ENCODE assay signal across 8 mouse cellular contexts in the genomic region with DNA sequence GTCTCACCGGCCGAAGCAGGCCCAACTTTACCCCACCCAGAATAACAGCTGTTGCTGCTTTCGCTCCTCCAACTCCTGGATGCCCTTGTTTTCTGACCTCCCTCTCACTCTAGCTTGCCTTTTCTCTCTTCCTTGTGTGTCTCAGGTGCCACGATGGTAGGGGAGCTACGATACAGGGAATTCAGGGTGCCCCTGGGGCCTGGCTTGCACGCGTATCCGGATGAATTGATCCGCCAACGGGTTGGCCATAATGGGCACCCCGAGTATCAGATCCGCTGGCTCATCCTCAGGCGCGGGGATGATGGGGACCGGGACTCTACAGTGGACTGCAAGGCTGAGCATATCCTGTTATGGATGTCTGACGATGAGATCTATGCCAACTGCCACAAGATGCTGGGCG. TPM values are rescaled to one million over a fixed set of nuclear protein-coding genes. Genes with fewer than 3 reads are reported as not detected.
DNase-seq lines count a peak whose midpoint lies in the region; ATAC-seq and TF ChIP-seq lines count a peak whose summit lies in the region.

No protein-coding gene starts in this region.

- no peaks in the 10 kb centered on the region for H3K27me3 ChIP-seq in heart, embryonic 11.5 days (ENCODE audit: control insufficient read depth, insufficient read depth, low read length)
- H3K27me3 ChIP-seq in G1E (ENCODE audit: insufficient read depth, low read length) = no peaks in the 10 kb centered on the region
- H3K27me3 ChIP-seq in heart, postnatal 0 days (ENCODE audit: control insufficient read depth, insufficient read depth, low read length) = no peaks in the 10 kb centered on the region

- H3K9ac ChIP-seq in heart, embryonic 11.5 days (ENCODE audit: low read depth, low read length) = peak overlapping the region; percentile 94
- H3K9ac ChIP-seq in heart, postnatal 0 days (replicated peaks; ENCODE audit: low read depth, low read length) = peak overlapping the region; percentile 80

- ATAC-seq in heart, embryonic 11.5 days (replicated peaks; ENCODE audit: insufficient number of reproducible peaks, low FRiP score, low TSS enrichment) = no peak
- no peak for ATAC-seq in G1E (ENCODE audit: extremely low read depth, insufficient number of reproducible peaks, low FRiP score, poor library complexity, severe bottlenecking)
- ATAC-seq in heart, postnatal 0 days (ENCODE audit: insufficient read depth, low read depth) = no peak

- peaks cover 37% of the 10 kb centered on the region for H3K36me3 ChIP-seq in heart, embryonic 11.5 days (ENCODE audit: control insufficient read depth, insufficient read depth, low read length)
- H3K36me3 ChIP-seq in G1E (replicated peaks) = peaks cover 80% of the 10 kb centered on the region
- peaks cover 41% of the 10 kb centered on the region for H3K36me3 ChIP-seq in heart, postnatal 0 days (replicated peaks; ENCODE audit: control insufficient read depth, insufficient read depth, low read length)
- H3K36me3 ChIP-seq in macrophage (ENCODE audit: inconsistent target) = peaks cover 4% of the 10 kb centered on the region; the same call in 1 of the 2 replicates

- no peak for TF ChIP-seq CTCF in G1E (IDR thresholded peaks at IDR 0.05; ENCODE audit: low read depth, low read length)
- TF ChIP-seq CTCF in heart, postnatal 0 days (IDR thresholded peaks at IDR 0.05; ENCODE audit: low read depth) = no peak

- peaks cover 26% of the 10 kb centered on the region for H3K4me1 ChIP-seq in heart, embryonic 11.5 days (ENCODE audit: control insufficient read depth, insufficient read depth, low read length)
- H3K4me1 ChIP-seq in G1E (ENCODE audit: insufficient read depth, low read depth, low read length) = peaks cover 65% of the 10 kb centered on the region
- peaks cover 24% of the 10 kb centered on the region for H3K4me1 ChIP-seq in heart, postnatal 0 days (ENCODE audit: control insufficient read depth, insufficient read depth)

- H3K79me2 ChIP-seq in macrophage (ENCODE audit: inconsistent target) = peaks cover 16% of the 10 kb centered on the region

- no peak for TF ChIP-seq EP300 in heart, postnatal 0 days (IDR thresholded peaks at IDR 0.05; ENCODE audit: low read depth)

- WGBS in heart, embryonic 11.5 days (ENCODE audit: insufficient replicate concordance) = 72% methylated on average over 17 of the region's 17 CpGs
- WGBS in heart, postnatal 0 days = 61% methylated on average over 17 of the region's 17 CpGs
- 80% methylated on average over 12 of the region's 17 CpGs for WGBS in macrophage (ENCODE audit: missing documents)

- H3K9me3 ChIP-seq in heart, embryonic 11.5 days (replicated peaks; ENCODE audit: control insufficient read depth, low read length) = no peaks in the 10 kb centered on the region
- H3K9me3 ChIP-seq in G1E (replicated peaks) = no peaks in the 10 kb centered on the region
- H3K9me3 ChIP-seq in heart, postnatal 0 days (replicated peaks; ENCODE audit: control insufficient read depth, low read length) = no peaks in the 10 kb centered on the region

- H3K27ac ChIP-seq in heart, embryonic 11.5 days (ENCODE audit: low read depth, low read length) = peak overlapping the region; percentile 97
- H3K27ac ChIP-seq in heart, postnatal 0 days (ENCODE audit: low read depth) = peak overlapping the region; percentile 95
- H3K27ac ChIP-seq in macrophage = no peak overlapping the region

- H3K4me3 ChIP-seq in heart, embryonic 11.5 days (ENCODE audit: low read depth, low read length) = peak overlapping the region; percentile 79
- H3K4me3 ChIP-seq in G1E (ENCODE audit: low read depth, low read length) (peak overlapping the region; percentile 84), macrophage (ENCODE audit: inconsistent target) (peak overlapping the region; percentile 45; the same call in 1 of the 2 replicates)
- H3K4me3 ChIP-seq in heart, postnatal 0 days (ENCODE audit: low read depth, low read length) = peak overlapping the region; percentile 73

- no peak for DNase-seq in heart, postnatal 14 days
- no peak for DNase-seq in G1E (ENCODE audit: low spot score)
- no peak for DNase-seq in heart, postnatal 0 days (ENCODE audit: low spot score)
- no peak for DNase-seq in adrenal gland, postnatal 14 days
- no peak for DNase-seq in layer of hippocampus, adult 8-10 months (ENCODE audit: low spot score in 2 of 2)
- DNase-seq in left cerebral cortex, postnatal 14 days (ENCODE audit: low spot score in 2 of 2) = no peak

- H3K4me2 ChIP-seq in heart, embryonic 11.5 days = peak overlapping the region; percentile 93
- peak overlapping the region; percentile 89 for H3K4me2 ChIP-seq in heart, postnatal 0 days (ENCODE audit: low read depth, low read length)

- intact Hi-C loops in heart, postnatal 14 days (cut with DNase I) = loop anchor here (5.0 kb wide), 1 partner anchor 61 kb away; a partner anchor contains a TSS
- intact Hi-C loops in left cerebral cortex, postnatal 14 days (cut with DNase I) = no loop called here

RNA-seq across cellular contexts. Expression of a gene that starts 1.2 kb away (rescaled TPM):
- polyA plus RNA-seq in heart, embryonic 11.5 days (2014; fragmentation: Nextera tagmentation; extraction: Ambion mirVana) = 33.6 and 36.2 TPM in 2 replicates
- total RNA-seq in heart, postnatal 14 days (2021) = 10 to 100 TPM; 30.3 to 37.6 TPM
- total RNA-seq in G1E (2014; fragmentation: Nextera tagmentation) (44.1 and 47.4 TPM in 2 replicates), G1E (2017) (27.4 and 30.0 TPM in 2 replicates)
- polyA plus RNA-seq in G1E (2012) (136 and 142 TPM in 2 replicates), macrophage (2018) (6.2 to 8.8 TPM (median 7.3 TPM) in 3 replicates)
- 92.7 and 95.5 TPM in 2 replicates for total RNA-seq in heart, postnatal 0 days (2014; rRNA removed; ENCODE audit: low replicate concordance)
- polyA plus RNA-seq in heart, postnatal 0 days (2015; fragmentation: Nextera tagmentation; extraction: Ambion mirVana) = 18.6 and 20.6 TPM in 2 replicates
- 10 to 100 TPM in 16 of 26 experiments, 1 to 10 TPM in 10; 2.7 to 30.0 (median 12.8) TPM for total RNA-seq in macrophage (2018; cell fraction: chromatin; rRNA removed)
- total RNA-seq in macrophage (2018; cell fraction: cytosol; rRNA removed) = 10 to 100 TPM in 8 of 26 experiments, 1 to 10 TPM in 18; 3.3 to 13.4 (median 6.7) TPM
- 10 to 100 TPM in 10 of 26 experiments, 1 to 10 TPM in 16; 4.2 to 18.6 (median 8.9) TPM for total RNA-seq in macrophage (2018; cell fraction: nucleus; rRNA removed)
- total RNA-seq in adrenal gland, postnatal 14 days (2021) = 45.5 and 52.3 TPM in 2 replicates
- total RNA-seq in layer of hippocampus, adult 8-10 months (2022) = 10 to 100 TPM; 22.6 to 26.4 (median 23.4) TPM
- total RNA-seq in left cerebral cortex, postnatal 14 days (2021) = 10 to 100 TPM; 30.2 to 33.4 TPM

RNA-seq across cellular contexts. Expression of a gene that starts 5.3 kb away (rescaled TPM):
- 110 and 119 TPM in 2 replicates for polyA plus RNA-seq in heart, embryonic 11.5 days (2014; fragmentation: Nextera tagmentation; extraction: Ambion mirVana)
- total RNA-seq in heart, postnatal 14 days (2021) = 100 to 1,000 TPM; 106 to 121 TPM
- 44.7 and 59.4 TPM in 2 replicates for total RNA-seq in G1E (2014; fragmentation: Nextera tagmentation)
- total RNA-seq in G1E (2017) = 76.3 and 107 TPM in 2 replicates
- polyA plus RNA-seq in G1E (2012) = 853 and 1,060 TPM in 2 replicates
- 96.7 and 116 TPM in 2 replicates for total RNA-seq in heart, postnatal 0 days (2014; rRNA removed; ENCODE audit: low replicate concordance)
- 152 and 158 TPM in 2 replicates for polyA plus RNA-seq in heart, postnatal 0 days (2015; fragmentation: Nextera tagmentation; extraction: Ambion mirVana)
- total RNA-seq in macrophage (2018; cell fraction: chromatin; rRNA removed) = 10 to 100 TPM in 14 of 26 experiments, 1 to 10 TPM in 12; 2.0 to 26.5 (median 12.4) TPM
- 10 to 100 TPM; 23.2 to 51.7 (median 39.6) TPM for total RNA-seq in macrophage (2018; cell fraction: cytosol; rRNA removed)
- total RNA-seq in macrophage (2018; cell fraction: nucleus; rRNA removed) = 10 to 100 TPM in 21 of 26 experiments, 1 to 10 TPM in 5; 4.9 to 37.1 (median 15.6) TPM
- polyA plus RNA-seq in macrophage (2018) = 34.1 to 78.8 TPM (median 41.5 TPM) in 3 replicates
- total RNA-seq in adrenal gland, postnatal 14 days (2021) = 127 and 134 TPM in 2 replicates
- total RNA-seq in layer of hippocampus, adult 8-10 months (2022) = 10 to 100 TPM; 43.7 to 60.5 (median 51.2) TPM
- 10 to 100 TPM; 45.6 to 54.2 TPM for total RNA-seq in left cerebral cortex, postnatal 14 days (2021)

RNA-seq across cellular contexts. Expression of a gene that starts 5.5 kb away (rescaled TPM):
- polyA plus RNA-seq in heart, embryonic 11.5 days (2014; fragmentation: Nextera tagmentation; extraction: Ambion mirVana) = 16.5 and 18.0 TPM in 2 replicates
- 10 to 100 TPM; 24.5 to 25.3 TPM for total RNA-seq in heart, postnatal 14 days (2021)
- total RNA-seq in G1E (2014; fragmentation: Nextera tagmentation) (1.3 and 2.1 TPM in 2 replicates), G1E (2017) (8.9 and 10.2 TPM in 2 replicates)
- polyA plus RNA-seq in G1E (2012) (11.7 and 12.3 TPM in 2 replicates), macrophage (2018) (41.6 to 48.1 TPM (median 47.7 TPM) in 3 replicates)
- 26.2 and 29.0 TPM in 2 replicates for total RNA-seq in heart, postnatal 0 days (2014; rRNA removed; ENCODE audit: low replicate concordance)
- 25.1 and 28.8 TPM in 2 replicates for polyA plus RNA-seq in heart, postnatal 0 days (2015; fragmentation: Nextera tagmentation; extraction: Ambion mirVana)
- 10 to 100 TPM in 18 of 26 experiments, 1 to 10 TPM in 7, under 1 TPM in 1; 0.75 to 65.3 (median 13.7) TPM for total RNA-seq in macrophage (2018; cell fraction: chromatin; rRNA removed)
- 10 to 100 TPM; 21.0 to 67.7 (median 39.1) TPM for total RNA-seq in macrophage (2018; cell fraction: cytosol; rRNA removed)
- 10 to 100 TPM in 21 of 26 experiments, 1 to 10 TPM in 5; 5.5 to 47.7 (median 18.4) TPM for total RNA-seq in macrophage (2018; cell fraction: nucleus; rRNA removed)
- 32.3 and 34.7 TPM in 2 replicates for total RNA-seq in adrenal gland, postnatal 14 days (2021)
- 10 to 100 TPM; 18.9 to 21.8 (median 21.1) TPM for total RNA-seq in layer of hippocampus, adult 8-10 months (2022)
- 10 to 100 TPM; 15.8 to 16.5 TPM for total RNA-seq in left cerebral cortex, postnatal 14 days (2021)

RNA-seq across cellular contexts. Expression of a gene that starts 22.0 kb away (rescaled TPM):
- 18.8 and 22.8 TPM in 2 replicates for polyA plus RNA-seq in heart, embryonic 11.5 days (2014; fragmentation: Nextera tagmentation; extraction: Ambion mirVana)
- total RNA-seq in heart, postnatal 14 days (2021) = 1 to 10 TPM; 9.1 to 9.2 TPM
- total RNA-seq in G1E (2014; fragmentation: Nextera tagmentation) (not detected in 2 replicates), G1E (2017) (0.05 TPM in 1 of 2 replicates, not detected in the other)
- polyA plus RNA-seq in G1E (2012) (0.01 TPM in 1 of 2 replicates, not detected in the other), macrophage (2018) (0.04 to 0.14 TPM in 2 of 3 replicates, not detected in the other)
- total RNA-seq in heart, postnatal 0 days (2014; rRNA removed; ENCODE audit: low replicate concordance) = 57.9 and 70.4 TPM in 2 replicates
- 16.9 and 17.2 TPM in 2 replicates for polyA plus RNA-seq in heart, postnatal 0 days (2015; fragmentation: Nextera tagmentation; extraction: Ambion mirVana)
- 1 to 10 TPM in 2 of 26 experiments, under 1 TPM in 6, not detected in 18; 0.19 to 8.8 (median 0.39) TPM for total RNA-seq in macrophage (2018; cell fraction: chromatin; rRNA removed)
- total RNA-seq in macrophage (2018; cell fraction: cytosol; rRNA removed) = under 1 TPM in 15 of 26 experiments, not detected in 11; 0.03 to 0.19 (median 0.04) TPM
- total RNA-seq in macrophage (2018; cell fraction: nucleus; rRNA removed) = 1 to 10 TPM in 1 of 26 experiments, under 1 TPM in 5, not detected in 20; 0.15 to 1.6 (median 0.18) TPM
- 13.8 and 16.0 TPM in 2 replicates for total RNA-seq in adrenal gland, postnatal 14 days (2021)
- 1 to 10 TPM; 8.2 to 9.2 (median 8.9) TPM for total RNA-seq in layer of hippocampus, adult 8-10 months (2022)
- total RNA-seq in left cerebral cortex, postnatal 14 days (2021) = 10 to 100 TPM; 13.8 to 13.9 TPM

RNA-seq across cellular contexts. Expression of a gene that starts 22.9 kb away (rescaled TPM):
- 37.0 and 40.8 TPM in 2 replicates for polyA plus RNA-seq in heart, embryonic 11.5 days (2014; fragmentation: Nextera tagmentation; extraction: Ambion mirVana)
- total RNA-seq in heart, postnatal 14 days (2021) = 10 to 100 TPM in 1 of 2 experiments, 1 to 10 TPM in 1; 9.8 to 14.2 TPM
- 12.2 and 13.2 TPM in 2 replicates for total RNA-seq in G1E (2014; fragmentation: Nextera tagmentation)
- 48.0 and 67.2 TPM in 2 replicates for total RNA-seq in G1E (2017)
- 39.0 and 45.0 TPM in 2 replicates for polyA plus RNA-seq in G1E (2012)
- 15.5 and 18.8 TPM in 2 replicates for total RNA-seq in heart, postnatal 0 days (2014; rRNA removed; ENCODE audit: low replicate concordance)
- polyA plus RNA-seq in heart, postnatal 0 days (2015; fragmentation: Nextera tagmentation; extraction: Ambion mirVana) = 26.6 and 29.7 TPM in 2 replicates
- 10 to 100 TPM in 24 of 26 experiments, 1 to 10 TPM in 2; 7.2 to 26.0 (median 17.8) TPM for total RNA-seq in macrophage (2018; cell fraction: chromatin; rRNA removed)
- 10 to 100 TPM; 23.3 to 43.0 (median 35.7) TPM for total RNA-seq in macrophage (2018; cell fraction: cytosol; rRNA removed)
- total RNA-seq in macrophage (2018; cell fraction: nucleus; rRNA removed) = 10 to 100 TPM; 10.2 to 32.5 (median 19.9) TPM
- 30.5 to 52.1 TPM (median 39.7 TPM) in 3 replicates for polyA plus RNA-seq in macrophage (2018)
- total RNA-seq in adrenal gland, postnatal 14 days (2021) = 23.7 and 25.7 TPM in 2 replicates
- 10 to 100 TPM; 12.1 to 20.5 (median 17.0) TPM for total RNA-seq in layer of hippocampus, adult 8-10 months (2022)
- total RNA-seq in left cerebral cortex, postnatal 14 days (2021) = 10 to 100 TPM; 14.1 to 15.7 TPM
